Mouse (Mus musculus) midbrain, embryonic 13.5 days (tissue): ENCODE measurements around the gene Esr2. TPM values are rescaled to one million over a fixed set of nuclear protein-coding genes. Genes with fewer than 3 reads are reported as not detected.

Experiments
- ATAC-seq: fragments of 200-750 bp; cut with Nextera tagmentation; 2 replicates; pipeline ENCODE4 v1.8.0; 2017; ENCODE audit warnings: mild to moderate bottlenecking, moderate TSS enrichment, moderate library complexity
- H3K27ac ChIP-seq: fragments of 300-500 bp; sonication (generic); 2 replicates; pipeline ENCODE4 v1.5.1; 2015; ENCODE audit warnings: inconsistent platforms, mild to moderate bottlenecking, moderate library complexity
- H3K27me3 ChIP-seq: fragments of 300-500 bp; sonication (generic); 2 replicates; pipeline ENCODE4 v1.6.1; 2015; ENCODE audit warnings: mild to moderate bottlenecking, inconsistent platforms
- H3K36me3 ChIP-seq: fragments of 300-500 bp; sonication (generic); 2 replicates; pipeline ENCODE4 v1.6.1; 2015; ENCODE audit warnings: mild to moderate bottlenecking, inconsistent platforms
- H3K4me1 ChIP-seq: fragments of 300-500 bp; sonication (generic); replicated peaks from 2 replicates; pipeline ENCODE4 v1.6.1; 2015; ENCODE audit warnings: inconsistent platforms
- H3K4me2 ChIP-seq: fragments of 300-500 bp; sonication (generic); replicated peaks from 2 replicates; pipeline ENCODE4 v1.6.1; 2015; ENCODE audit warnings: moderate library complexity, mild to moderate bottlenecking, inconsistent platforms
- H3K4me3 ChIP-seq: fragments of 300-500 bp; sonication (generic); replicated peaks from 2 replicates; pipeline ENCODE4 v1.5.1; 2015; ENCODE audit warnings: mild to moderate bottlenecking, inconsistent platforms
- H3K9ac ChIP-seq: fragments of 300-500 bp; sonication (generic); replicated peaks from 2 replicates; pipeline ENCODE4 v1.6.1; 2015; ENCODE audit warnings: mild to moderate bottlenecking, inconsistent platforms
- H3K9me3 ChIP-seq: fragments of 300-500 bp; sonication (generic); 2 replicates; pipeline ENCODE4 v1.6.1; 2016; ENCODE audit warnings: mild to moderate bottlenecking, inconsistent platforms
- WGBS: fragments of 180-500 bp; shearing (Covaris S2); methylation state at CpG from one replicate; pipeline ENCODE4 v1.1.7; 2015; 5-methylcytosine and 5-hydroxymethylcytosine counted together
- polyA plus RNA-seq: library from polyadenylated mRNA; unstranded; fragments of >200 nt; fragmentation: Nextera tagmentation; extraction: Ambion mirVana; gene quantifications from 2 replicates; pipeline ENCODE4 v1.2.1, GENCODE M21; 2015

The Esr2 gene
- polyA plus RNA-seq, 1 experiment from 2014 or later, result 0.12 TPM

GRCm38 (mm10) chr12:76073066-76073826 lies 103.8 kb downstream of the Esr2 start:
- Histone ChIP-seq H3K36me3 (peaks cover 42% of the 10 kb centered on the region), H3K9me3 (no peaks in the 10 kb centered on the region), H3K4me3 (no peak overlapping the region), H3K9ac (no peak overlapping the region), H3K4me2 (no peak overlapping the region), H3K27me3 (no peaks in the 10 kb centered on the region), H3K4me1 (peaks cover 13% of the 10 kb centered on the region), H3K27ac (no peak overlapping the region)
- ATAC-seq, result no peak
- 8% methylated on average over 13 of the region's 13 CpGs for WGBS

DNA sequence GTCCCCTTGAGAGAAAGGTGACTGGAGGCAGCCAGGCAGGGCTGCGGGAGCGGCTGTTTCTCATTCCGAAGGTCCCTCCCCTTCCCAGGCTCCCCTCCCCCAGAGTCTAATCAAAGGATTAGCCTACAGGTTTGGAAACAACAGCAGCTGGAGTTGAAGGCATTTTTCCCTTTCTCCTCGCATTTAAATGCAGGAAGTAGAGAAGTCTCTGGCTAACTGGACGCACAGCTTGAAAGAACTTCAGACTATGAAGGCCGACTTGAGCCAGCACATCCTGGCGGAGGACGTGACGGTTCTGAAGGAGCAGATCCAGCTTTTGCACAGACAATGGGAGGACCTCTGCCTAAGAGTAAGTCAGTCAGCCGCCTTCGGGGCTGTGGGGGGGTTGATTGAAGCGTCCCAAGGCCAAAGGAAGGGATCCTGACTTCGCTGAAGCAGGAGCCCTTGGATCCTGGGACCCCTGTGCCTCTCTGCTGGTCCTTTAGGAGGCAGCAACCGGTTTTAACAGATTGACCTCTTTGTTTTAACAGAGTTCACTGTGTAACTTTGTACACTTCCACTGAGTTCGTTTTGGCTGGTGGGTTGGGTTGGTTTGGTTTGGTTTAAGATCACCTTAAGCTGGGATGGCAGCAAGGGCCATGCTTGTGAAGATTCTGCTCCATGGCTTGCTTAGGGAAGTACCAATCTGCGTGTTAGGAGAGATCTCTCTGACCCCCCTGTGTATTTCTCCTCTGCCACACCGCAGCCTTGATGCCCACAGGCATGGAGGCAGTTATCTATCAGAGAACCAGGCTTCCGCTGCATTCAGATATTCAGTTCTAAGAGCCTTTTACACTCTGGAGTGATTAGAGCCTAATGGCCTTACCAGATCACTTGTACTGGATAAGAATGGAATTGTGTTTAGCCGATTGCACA lies 104.9 kb downstream of the Esr2 start:
- peak; percentile 53; the same call in 1 of the 2 replicates for ATAC-seq
- WGBS, result 5% methylated on average over 19 of the region's 19 CpGs
- Histone ChIP-seq H3K4me1 (peaks cover 13% of the 10 kb centered on the region), H3K4me2 (peak overlapping the region; percentile 36), H3K9ac (no peak overlapping the region; the same call in 1 of the 2 replicates), H3K27me3 (no peaks in the 10 kb centered on the region), H3K27ac (peak overlapping the region; percentile 45; the same call in 1 of the 2 replicates), H3K36me3 (peaks cover 41% of the 10 kb centered on the region), H3K9me3 (no peaks in the 10 kb centered on the region), H3K4me3 (peak overlapping the region; percentile 17)

Other genes with a start within 250 kb of the Esr2 start
- not detected in 2 replicates for gene Tex21, start 69.5 kb upstream of the Esr2 start, polyA plus RNA-seq
- gene Mthfd1, start 78.0 kb upstream of the Esr2 start, polyA plus RNA-seq, result 33.5 and 33.9 TPM in 2 replicates
- gene Akap5, start 147.6 kb upstream of the Esr2 start, polyA plus RNA-seq, result 6.5 and 6.9 TPM in 2 replicates
- gene Zbtb25, start 192.3 kb upstream of the Esr2 start, polyA plus RNA-seq, result 15.9 and 16.5 TPM in 2 replicates
- gene Zbtb1, start 193.0 kb upstream of the Esr2 start, polyA plus RNA-seq, result 4.1 and 4.7 TPM in 2 replicates
- 5.1 TPM in 2 replicates for gene Hspa2, start 226.9 kb upstream of the Esr2 start, polyA plus RNA-seq
- 0.46 and 0.53 TPM in 2 replicates for gene Ppp1r36, start 240.3 kb upstream of the Esr2 start, polyA plus RNA-seq